Comparison of ENCODE assay signal across 10 mouse cellular contexts in genomic region chr7:107593904-107594303, GRCm38 (mm10). TPM values are rescaled to one million over a fixed set of nuclear protein-coding genes. Genes with fewer than 3 reads are reported as not detected.
DNase-seq lines count a peak whose midpoint lies in the region; ATAC-seq and TF ChIP-seq lines count a peak whose summit lies in the region.
"Had no signal": no experiment of that assay in that cellular context is flagged by ENCODE, and none has a peak within 500 bp of the region (broad histone marks: within the 10 kb centered on the region; RNA-seq: fewer than 3 reads in every experiment).

No protein-coding gene starts in this region.

- TF ChIP-seq CTCF in kidney, adult 2 months (conservative IDR thresholded peaks at IDR 0.05; ENCODE audit: insufficient read depth, insufficient read length, low read depth, low read length) = no peak

- 44% methylated on average over 7 of the region's 7 CpGs for WGBS in kidney, adult 2 months
- WGBS in embryonic facial prominence, embryonic 15.5 days = 38% methylated on average over 7 of the region's 7 CpGs
- 38% methylated on average over 7 of the region's 7 CpGs for WGBS in intestine, embryonic 15.5 days
- WGBS in midbrain, embryonic 11.5 days = 37% methylated on average over 7 of the region's 7 CpGs

- peak overlapping the region; percentile 94 for H3K4me2 ChIP-seq in embryonic facial prominence, embryonic 15.5 days (replicated peaks)
- peak overlapping the region; percentile 78 for H3K4me2 ChIP-seq in intestine, embryonic 15.5 days (replicated peaks)
- H3K4me2 ChIP-seq in midbrain, embryonic 11.5 days = peak overlapping the region; percentile 94; the same call in 1 of the 2 replicates

- no peaks in the 10 kb centered on the region for H3K36me3 ChIP-seq in kidney, adult 2 months (ENCODE audit: control insufficient read depth, insufficient read depth, low read length)
- peaks cover 12% of the 10 kb centered on the region for H3K36me3 ChIP-seq in embryonic facial prominence, embryonic 15.5 days
- no peaks in the 10 kb centered on the region for H3K36me3 ChIP-seq in intestine, embryonic 15.5 days
- no peaks in the 10 kb centered on the region for H3K36me3 ChIP-seq in midbrain, embryonic 11.5 days (ENCODE audit: control insufficient read depth, insufficient read depth, low read length)

- TF ChIP-seq POLR2A in kidney, adult 2 months (IDR thresholded peaks at IDR 0.05; ENCODE audit: low read depth, low read length) = no peak

- H3K4me3 ChIP-seq in kidney, adult 2 months (ENCODE audit: insufficient read depth, low read depth, low read length) = no peak overlapping the region
- no peak overlapping the region; the same call in 1 of the 2 replicates for H3K4me3 ChIP-seq in embryonic facial prominence, embryonic 15.5 days (replicated peaks)
- no peak overlapping the region for H3K4me3 ChIP-seq in intestine, embryonic 15.5 days (replicated peaks)
- no peak overlapping the region for H3K4me3 ChIP-seq in midbrain, embryonic 11.5 days (ENCODE audit: low read depth, low read length)

- peak overlapping the region; percentile 77; the same call in 1 of the 2 replicates for H3K27ac ChIP-seq in kidney, adult 2 months (ENCODE audit: insufficient read depth, low read depth, low read length)
- peak overlapping the region; percentile 65; the same call in 1 of the 2 replicates for H3K27ac ChIP-seq in embryonic facial prominence, embryonic 15.5 days (replicated peaks)
- no peak overlapping the region for H3K27ac ChIP-seq in intestine, embryonic 15.5 days
- no peak overlapping the region for H3K27ac ChIP-seq in midbrain, embryonic 11.5 days (ENCODE audit: low read depth, low read length)

- H3K4me1 ChIP-seq in kidney, adult 2 months (ENCODE audit: control insufficient read depth, insufficient read depth, low read length) = no peaks in the 10 kb centered on the region
- peaks cover 14% of the 10 kb centered on the region for H3K4me1 ChIP-seq in embryonic facial prominence, embryonic 15.5 days
- 0 out of 2 replicates have a peak, but pooled peaks cover 6% of the 10 kb centered on the region for H3K4me1 ChIP-seq in intestine, embryonic 15.5 days (replicated peaks)
- H3K4me1 ChIP-seq in midbrain, embryonic 11.5 days (ENCODE audit: control insufficient read depth, insufficient read depth, low read length) = peaks cover 3% of the 10 kb centered on the region; the same call in 1 of the 2 replicates

- H3K9ac ChIP-seq in embryonic facial prominence, embryonic 15.5 days = no peak overlapping the region
- H3K9ac ChIP-seq in intestine, embryonic 15.5 days = no peak overlapping the region
- no peak overlapping the region for H3K9ac ChIP-seq in midbrain, embryonic 11.5 days (ENCODE audit: low read length)

- no peak for DNase-seq in kidney, adult 2 months
- no peak for DNase-seq in kidney, postnatal 25 days
- DNase-seq in midbrain, embryonic 11.5 days (ENCODE audit: low spot score, missing footprints) = peak; percentile 78
- DNase-seq in thymus, postnatal 36 days = no peak
- no peak for DNase-seq in retina, postnatal 1 day
- no peak for DNase-seq in layer of hippocampus, adult 8-10 months (ENCODE audit: low spot score in 2 of 2)

- no peak for ATAC-seq in embryonic facial prominence, embryonic 15.5 days (ENCODE audit: insufficient number of reproducible peaks, low FRiP score, low TSS enrichment, low read depth)
- peak; percentile 3 for ATAC-seq in intestine, embryonic 15.5 days
- ATAC-seq in midbrain, embryonic 11.5 days (ENCODE audit: low FRiP score) = no peak

- no peaks in the 10 kb centered on the region for H3K9me3 ChIP-seq in embryonic facial prominence, embryonic 15.5 days (replicated peaks)
- no peaks in the 10 kb centered on the region for H3K9me3 ChIP-seq in intestine, embryonic 15.5 days
- no peaks in the 10 kb centered on the region for H3K9me3 ChIP-seq in midbrain, embryonic 11.5 days (ENCODE audit: control insufficient read depth, low read length)

- H3K27me3 ChIP-seq in kidney, adult 2 months (replicated peaks; ENCODE audit: control insufficient read depth, insufficient read depth, low read length) = no peaks in the 10 kb centered on the region
- H3K27me3 ChIP-seq in embryonic facial prominence, embryonic 15.5 days = no peaks in the 10 kb centered on the region
- H3K27me3 ChIP-seq in intestine, embryonic 15.5 days (replicated peaks) = no peaks in the 10 kb centered on the region
- no peaks in the 10 kb centered on the region for H3K27me3 ChIP-seq in midbrain, embryonic 11.5 days (ENCODE audit: control insufficient read depth, insufficient read depth, low read length)

RNA-seq across cellular contexts. Expression of gene Ppfibp2, which starts 1.1 kb away (rescaled TPM):
- 12.1 and 12.8 TPM in 2 replicates for polyA plus RNA-seq in kidney, adult 2 months (2012; rRNA removed)
- 16.6 and 18.6 TPM in 2 replicates for polyA plus RNA-seq in embryonic facial prominence, embryonic 15.5 days (2015; fragmentation: Nextera tagmentation; extraction: Ambion mirVana)
- 11.5 and 12.8 TPM in 2 replicates for polyA plus RNA-seq in intestine, embryonic 15.5 days (2015; fragmentation: Nextera tagmentation; extraction: Ambion mirVana)
- 2.9 and 3.5 TPM in 2 replicates for polyA plus RNA-seq in midbrain, embryonic 11.5 days (2014; fragmentation: Nextera tagmentation; extraction: Ambion mirVana)
- total RNA-seq in layer of hippocampus, adult 8-10 months (2022) = 10 to 100 TPM in 3 of 4 experiments, 1 to 10 TPM in 1; 7.6 to 10.9 (median 10.7) TPM
- total RNA-seq: MEL had no signal

RNA-seq across cellular contexts. Expression of gene Olfml1, which starts 26.7 kb away (rescaled TPM):
- 13.2 and 14.0 TPM in 2 replicates for polyA plus RNA-seq in kidney, adult 2 months (2012; rRNA removed)
- polyA plus RNA-seq in embryonic facial prominence, embryonic 15.5 days (2015; fragmentation: Nextera tagmentation; extraction: Ambion mirVana) = 29.0 and 31.4 TPM in 2 replicates
- polyA plus RNA-seq in intestine, embryonic 15.5 days (2015; fragmentation: Nextera tagmentation; extraction: Ambion mirVana) = 13.1 and 15.2 TPM in 2 replicates
- polyA plus RNA-seq in midbrain, embryonic 11.5 days (2014; fragmentation: Nextera tagmentation; extraction: Ambion mirVana) = 6.8 and 8.2 TPM in 2 replicates
- 10 to 100 TPM; 16.1 to 20.2 (median 17.3) TPM for total RNA-seq in layer of hippocampus, adult 8-10 months (2022)
- total RNA-seq: MEL had no signal

RNA-seq across cellular contexts. Expression of gene 5330417H12Rik, which starts 31.1 kb away (rescaled TPM):
- not detected in 2 replicates for polyA plus RNA-seq in kidney, adult 2 months (2012; rRNA removed)
- 0.23 TPM in 1 of 2 replicates, not detected in the other for polyA plus RNA-seq in embryonic facial prominence, embryonic 15.5 days (2015; fragmentation: Nextera tagmentation; extraction: Ambion mirVana)
- not detected in 2 replicates for polyA plus RNA-seq in intestine, embryonic 15.5 days (2015; fragmentation: Nextera tagmentation; extraction: Ambion mirVana)
- not detected in 2 replicates for polyA plus RNA-seq in midbrain, embryonic 11.5 days (2014; fragmentation: Nextera tagmentation; extraction: Ambion mirVana)
- not detected for total RNA-seq in layer of hippocampus, adult 8-10 months (2022)
- total RNA-seq: left cerebral cortex, postnatal 14 days; MEL had no signal

Comparison
In these comparisons a context has a peak if more than half of its experiments do, and no peak if none do; other contexts are left out.
1. H3K27ac ChIP-seq: peak in kidney, adult 2 months (single experiment) and embryonic facial prominence, embryonic 15.5 days (single experiment); none in intestine, embryonic 15.5 days (single experiment) and midbrain, embryonic 11.5 days (single experiment).
2. Peak in every context shown above with its lines, with median percentiles within 50 percentile points of each other: H3K4me2 ChIP-seq.